Mouse (Mus musculus) myocyte (in vitro differentiated cells): ENCODE data around the gene Pcsk1n.

Experiments used
- E2F4 ChIP-seq: IDR thresholded peaks from one replicate; pipeline ENCODE4 v1.6.1; 2011; ENCODE audit warnings: mild to moderate bottlenecking, control low read depth, moderate library complexity; ENCODE audit not compliant: insufficient read depth
- MAX ChIP-seq: IDR thresholded peaks from one replicate; pipeline ENCODE4 v1.6.1; 2011; ENCODE audit warnings: low read depth, mild to moderate bottlenecking, control low read depth
- POLR2A ChIP-seq: IDR thresholded peaks from one replicate; pipeline ENCODE4 v1.6.1; 2011; ENCODE audit warnings: low read depth, mild to moderate bottlenecking, control low read depth, moderate library complexity; ENCODE audit not compliant: insufficient read length
- POLR2AphosphoS2 ChIP-seq: IDR thresholded peaks from one replicate; pipeline ENCODE4 v1.6.1; 2011; ENCODE audit warnings: low read depth, control low read depth; ENCODE audit not compliant: insufficient read length
- REST ChIP-seq: IDR thresholded peaks from one replicate; pipeline ENCODE4 v1.6.1; 2011; ENCODE audit warnings: mild to moderate bottlenecking, control low read depth, moderate library complexity; ENCODE audit not compliant: insufficient read depth, insufficient read length

DNA sequence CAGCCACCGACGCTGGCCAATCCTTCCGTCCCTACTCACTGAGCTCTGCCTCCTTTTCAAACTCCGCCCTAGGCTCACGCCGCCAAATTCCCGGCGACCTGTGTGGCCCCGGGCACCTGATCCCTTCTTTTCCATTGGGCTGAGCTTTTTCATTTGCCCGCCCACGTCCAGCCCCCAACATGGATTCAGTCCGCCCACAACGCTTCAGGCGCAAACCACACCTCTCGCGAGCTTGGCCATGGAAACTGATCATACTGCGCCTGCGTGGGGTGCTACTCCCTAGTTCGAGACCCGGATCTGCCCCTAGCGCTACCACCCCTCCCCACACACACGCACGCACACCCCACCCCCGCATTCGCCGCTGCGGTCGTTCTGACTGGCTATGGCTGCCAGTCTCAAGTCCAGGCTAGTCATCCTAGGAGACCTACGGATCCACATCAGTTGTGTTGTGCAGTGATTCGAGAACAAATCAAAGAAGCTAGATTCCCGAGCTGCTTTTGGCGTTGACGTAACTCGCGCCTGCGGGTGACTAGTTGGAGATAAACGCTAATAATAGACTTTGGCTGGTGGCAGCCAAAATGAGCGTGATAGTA is 28.4 kb downstream of the Pcsk1n start:
- TF ChIP-seq REST: no peak
- TF ChIP-seq POLR2AphosphoS2: no peak
- TF ChIP-seq POLR2A: no peak
- no peak for TF ChIP-seq E2F4
- TF ChIP-seq MAX: no peak
